Mouse (Mus musculus): Measurements from ENCODE around the gene Eogt. TPM values are rescaled to one million over a fixed set of nuclear protein-coding genes. Genes with fewer than 3 reads are reported as not detected.
A peak's percentile ranks its signal among the peaks of the same experiment; 100 is the strongest.

The Eogt gene
- polyA plus RNA-seq (2014; fragmentation: Nextera tagmentation; extraction: Ambion mirVana) = 4.6 and 5.4 TPM in 2 replicates

- Histone ChIP-seq H3K4me3 (ENCODE audit: low read depth, low read length) (peak within 1 kb of the TSS; percentile 59), H3K4me2 (ENCODE audit: low read length) (peak within 1 kb of the TSS; percentile 98), H3K27me3 (replicated peaks; ENCODE audit: control insufficient read depth, insufficient read depth, low read length) (no peaks in the 10 kb centered on the region), H3K9ac (ENCODE audit: low read length) (peak within 1 kb of the TSS; percentile 82), H3K9me3 (replicated peaks; ENCODE audit: control insufficient read depth, low read length) (no peaks in the 10 kb centered on the region), H3K27ac (ENCODE audit: low read depth, low read length) (peak within 1 kb of the TSS; percentile 58), H3K4me1 (ENCODE audit: control insufficient read depth, insufficient read depth, low read length) (peaks cover 15% of the 10 kb centered on the region; the same call in 1 of the 2 replicates), H3K36me3 (ENCODE audit: control insufficient read depth, insufficient read depth, low read length) (peaks cover 3% of the 10 kb centered on the region; the same call in 1 of the 2 replicates)
- peak; percentile 72 for ATAC-seq
- 1% methylated on average over 54 of the region's 56 CpGs for WGBS
- DNase-seq (ENCODE audit: low spot score) = peak; percentile 67
Measured at GRCm38 (mm10) chr6:97148383-97149251, at the start of gene Eogt. TSS of gene Eogt (minus strand) at chr6:97149182.

DNA sequence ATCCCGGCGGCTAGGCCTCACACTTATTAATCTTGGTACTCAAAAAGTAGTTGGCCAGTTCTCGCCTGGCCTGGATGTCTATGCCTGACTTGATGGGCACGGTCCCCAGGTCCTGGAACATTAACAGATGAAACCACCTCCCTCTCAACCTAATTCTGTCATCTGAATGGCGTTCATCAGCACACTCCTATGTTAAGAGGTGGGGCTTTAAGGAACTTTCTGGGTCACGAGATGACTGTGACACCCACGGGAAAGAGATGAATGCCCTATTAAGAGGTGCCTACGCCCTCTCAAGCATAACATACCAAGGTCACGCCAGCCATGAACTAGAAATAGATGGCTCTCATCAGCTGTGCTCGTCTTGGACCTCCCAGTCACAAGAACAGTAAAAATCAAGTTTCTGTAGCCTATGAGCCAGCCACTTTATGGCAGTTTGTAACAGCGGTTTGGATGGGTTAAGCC, 30.4 kb upstream of the Eogt start:
- Histone ChIP-seq H3K27me3 (replicated peaks; ENCODE audit: control insufficient read depth, insufficient read depth, low read length) (no peaks in the 10 kb centered on the region), H3K4me3 (ENCODE audit: low read depth, low read length) (peak overlapping the region; percentile 92), H3K4me2 (ENCODE audit: low read length) (peak overlapping the region; percentile 53), H3K4me1 (ENCODE audit: control insufficient read depth, insufficient read depth, low read length) (peaks cover 14% of the 10 kb centered on the region), H3K36me3 (ENCODE audit: control insufficient read depth, insufficient read depth, low read length) (peaks cover 21% of the 10 kb centered on the region), H3K9ac (ENCODE audit: low read length) (peak overlapping the region; percentile 96), H3K27ac (ENCODE audit: low read depth, low read length) (peak overlapping the region; percentile 87; the same call in 1 of the 2 replicates), H3K9me3 (replicated peaks; ENCODE audit: control insufficient read depth, low read length) (no peaks in the 10 kb centered on the region)
- 11% methylated on average over 11 of the region's 11 CpGs for WGBS
- peak; percentile 54; the same call in 1 of the 2 replicates for ATAC-seq
- no peak for DNase-seq (ENCODE audit: low spot score)

DNA sequence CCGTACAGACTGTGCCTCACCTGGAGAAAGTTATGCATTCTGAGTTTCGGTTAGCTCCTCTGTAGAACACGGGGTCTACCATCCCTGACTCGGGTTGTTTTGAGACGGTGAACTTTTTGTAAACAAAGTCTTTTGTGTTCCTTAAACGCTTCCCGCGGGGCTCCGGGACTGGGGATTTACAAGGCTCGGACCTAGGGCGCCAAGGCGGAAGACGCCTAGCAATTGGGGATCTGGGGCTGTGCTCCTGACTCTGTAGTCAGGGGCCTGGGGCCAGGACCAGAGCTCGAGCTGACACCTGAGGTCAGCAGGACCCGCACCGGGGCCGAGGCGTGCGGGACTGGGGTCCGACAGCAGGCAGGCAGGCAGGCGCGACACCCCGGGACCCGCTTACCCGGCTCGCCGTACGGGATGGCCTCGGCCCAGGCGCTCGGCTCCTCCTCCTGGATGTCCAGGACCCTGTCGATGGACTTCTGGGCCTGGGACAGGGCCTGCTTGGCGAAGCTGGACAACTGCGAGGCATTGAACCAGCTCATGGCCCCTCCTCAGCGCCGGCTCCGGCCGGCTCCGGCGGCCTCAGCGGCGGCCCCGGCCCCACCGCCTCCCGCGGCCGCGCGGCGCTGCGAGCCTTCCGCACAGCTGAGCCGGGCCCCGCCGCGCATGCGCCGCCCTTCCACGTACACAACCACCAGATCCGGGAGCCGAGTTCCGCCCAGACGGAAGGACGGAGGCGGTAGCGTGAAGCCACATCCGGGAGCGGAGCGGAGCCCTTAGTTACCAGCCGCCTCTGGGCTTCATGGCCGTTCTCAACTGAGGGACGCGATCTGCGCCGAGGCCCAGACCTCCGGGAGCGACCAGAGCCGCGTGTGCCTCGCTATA, 29.7 kb upstream of the Eogt start, which contains the start of gene Tmf1:
Gene Tmf1 (minus strand): TSS at position 632 of the 876 bp plus-strand sequence.
- peak within 1 kb of the TSS; percentile 53 for H3K4me2 ChIP-seq (ENCODE audit: low read length)
- H3K4me1 ChIP-seq (ENCODE audit: control insufficient read depth, insufficient read depth, low read length) = peaks cover 14% of the 10 kb centered on the region
- peaks cover 19% of the 10 kb centered on the region for H3K36me3 ChIP-seq (ENCODE audit: control insufficient read depth, insufficient read depth, low read length)
- H3K4me3 ChIP-seq (ENCODE audit: low read depth, low read length) = peak within 1 kb of the TSS; percentile 92
- peak within 1 kb of the TSS; percentile 96 for H3K9ac ChIP-seq (ENCODE audit: low read length)
- peak within 1 kb of the TSS; percentile 87 for H3K27ac ChIP-seq (ENCODE audit: low read depth, low read length)
- H3K9me3 ChIP-seq (replicated peaks; ENCODE audit: control insufficient read depth, low read length) = no peaks in the 10 kb centered on the region
- DNase-seq (ENCODE audit: low spot score) (peak; percentile 97), ATAC-seq (peak; percentile 98)
- WGBS = under 1% methylated on average over 69 of the region's 80 CpGs
- no peaks in the 10 kb centered on the region for H3K27me3 ChIP-seq (replicated peaks; ENCODE audit: control insufficient read depth, insufficient read depth, low read length)

- no peak overlapping the region for H3K27ac ChIP-seq (ENCODE audit: low read depth, low read length)
- 92% methylated on average over 11 of the region's 11 CpGs for WGBS
- H3K27me3 ChIP-seq (replicated peaks; ENCODE audit: control insufficient read depth, insufficient read depth, low read length) = no peaks in the 10 kb centered on the region
- no peaks in the 10 kb centered on the region for H3K9me3 ChIP-seq (replicated peaks; ENCODE audit: control insufficient read depth, low read length)
- peaks cover 33% of the 10 kb centered on the region for H3K36me3 ChIP-seq (ENCODE audit: control insufficient read depth, insufficient read depth, low read length)
- ATAC-seq = no peak
- H3K4me2 ChIP-seq (ENCODE audit: low read length) = no peak overlapping the region
- no peak overlapping the region for H3K4me3 ChIP-seq (ENCODE audit: low read depth, low read length)
- H3K9ac ChIP-seq (ENCODE audit: low read length) = no peak overlapping the region
- peaks cover 14% of the 10 kb centered on the region for H3K4me1 ChIP-seq (ENCODE audit: control insufficient read depth, insufficient read depth, low read length)
- no peak for DNase-seq (ENCODE audit: low spot score)
Measured at GRCm38 (mm10) chr6:97175716-97176115, 26.7 kb upstream of the Eogt start.

DNA sequence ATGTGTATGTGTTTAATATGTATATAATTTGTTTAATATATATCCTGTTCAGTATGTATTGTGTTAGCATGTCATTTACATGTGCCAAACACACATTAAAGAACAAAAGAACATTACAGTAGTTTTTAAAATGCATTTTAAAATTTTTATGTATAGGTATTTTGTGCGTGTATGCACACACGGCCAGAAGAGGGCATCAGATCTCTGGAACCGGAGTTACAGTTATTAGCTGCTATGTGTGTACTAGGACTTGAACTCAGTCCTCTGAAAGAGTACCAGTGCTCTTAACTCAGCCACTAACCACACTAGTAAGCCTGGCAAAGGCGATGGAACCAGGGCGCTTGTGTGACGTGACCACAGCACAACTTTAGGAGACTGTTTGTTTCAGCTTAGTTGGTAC, 1.2 kb upstream of the Eogt start:
- no peak overlapping the region for H3K4me3 ChIP-seq (ENCODE audit: low read depth, low read length)
- H3K27me3 ChIP-seq (replicated peaks; ENCODE audit: control insufficient read depth, insufficient read depth, low read length) = no peaks in the 10 kb centered on the region
- H3K9ac ChIP-seq (ENCODE audit: low read length) = no peak overlapping the region
- no peak for DNase-seq (ENCODE audit: low spot score)
- 77% methylated on average over 6 of the region's 6 CpGs for WGBS
- peaks cover 15% of the 10 kb centered on the region; the same call in 1 of the 2 replicates for H3K4me1 ChIP-seq (ENCODE audit: control insufficient read depth, insufficient read depth, low read length)
- no peaks in the 10 kb centered on the region for H3K9me3 ChIP-seq (replicated peaks; ENCODE audit: control insufficient read depth, low read length)
- ATAC-seq = no peak
- peaks cover 5% of the 10 kb centered on the region; the same call in 1 of the 2 replicates for H3K36me3 ChIP-seq (ENCODE audit: control insufficient read depth, insufficient read depth, low read length)
- no peak overlapping the region for H3K4me2 ChIP-seq (ENCODE audit: low read length)
- H3K27ac ChIP-seq (ENCODE audit: low read depth, low read length) = no peak overlapping the region

- Histone ChIP-seq H3K27ac (ENCODE audit: low read depth, low read length) (no peak overlapping the region), H3K9ac (ENCODE audit: low read length) (no peak overlapping the region), H3K27me3 (replicated peaks; ENCODE audit: control insufficient read depth, insufficient read depth, low read length) (no peaks in the 10 kb centered on the region), H3K4me2 (ENCODE audit: low read length) (no peak overlapping the region), H3K4me1 (ENCODE audit: control insufficient read depth, insufficient read depth, low read length) (peaks cover 15% of the 10 kb centered on the region; the same call in 1 of the 2 replicates), H3K4me3 (ENCODE audit: low read depth, low read length) (no peak overlapping the region), H3K36me3 (ENCODE audit: control insufficient read depth, insufficient read depth, low read length) (peaks cover 5% of the 10 kb centered on the region; the same call in 1 of the 2 replicates), H3K9me3 (replicated peaks; ENCODE audit: control insufficient read depth, low read length) (no peaks in the 10 kb centered on the region)
- ATAC-seq (no peak), DNase-seq (ENCODE audit: low spot score) (no peak)
- 85% methylated on average over 2 of the region's 2 CpGs for WGBS
Measured at GRCm38 (mm10) chr6:97149721-97150120, 739 bp upstream of the Eogt start.

DNA sequence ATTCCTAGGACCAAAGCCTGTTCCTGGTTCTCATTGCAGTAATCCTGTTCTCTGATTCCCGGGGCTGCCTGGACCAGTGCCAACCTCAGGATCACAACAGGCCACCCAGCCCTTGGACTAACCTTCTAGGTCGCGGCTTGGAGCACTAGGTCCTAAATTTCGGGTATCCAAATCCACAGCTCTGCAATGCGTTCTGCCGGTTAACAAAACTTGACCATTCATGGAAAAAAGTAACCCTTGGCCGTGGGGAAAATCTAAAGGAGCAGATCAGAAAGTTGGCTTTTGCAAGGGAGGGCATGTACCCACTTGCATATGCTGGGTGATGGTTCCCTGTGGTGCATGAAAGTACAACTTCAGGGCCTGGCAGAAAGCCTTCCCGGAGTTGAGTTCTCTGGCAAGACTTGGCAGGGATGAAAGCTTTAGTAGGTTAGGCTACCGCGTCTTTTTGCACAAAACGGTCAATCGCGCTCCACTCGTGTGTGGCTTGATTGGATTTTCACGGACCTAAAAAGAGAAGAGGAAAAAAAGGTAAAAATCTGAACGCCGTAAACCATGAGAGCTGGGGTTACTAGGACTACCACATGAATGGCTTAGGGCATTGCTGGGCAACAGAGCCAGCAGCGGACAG, 1.1 kb downstream of the Eogt start:
- peak; percentile 56 for ATAC-seq
- peaks cover 15% of the 10 kb centered on the region; the same call in 1 of the 2 replicates for H3K4me1 ChIP-seq (ENCODE audit: control insufficient read depth, insufficient read depth, low read length)
- WGBS = 20% methylated on average over 18 of the region's 18 CpGs
- no peaks in the 10 kb centered on the region for H3K36me3 ChIP-seq (ENCODE audit: control insufficient read depth, insufficient read depth, low read length)
- DNase-seq (ENCODE audit: low spot score) = peak; percentile 61
- no peaks in the 10 kb centered on the region for H3K27me3 ChIP-seq (replicated peaks; ENCODE audit: control insufficient read depth, insufficient read depth, low read length)
- no peaks in the 10 kb centered on the region for H3K9me3 ChIP-seq (replicated peaks; ENCODE audit: control insufficient read depth, low read length)
- H3K9ac ChIP-seq (ENCODE audit: low read length) = peak overlapping the region; percentile 82
- peak overlapping the region; percentile 98 for H3K4me2 ChIP-seq (ENCODE audit: low read length)
- peak overlapping the region; percentile 58 for H3K27ac ChIP-seq (ENCODE audit: low read depth, low read length)
- peak overlapping the region; percentile 59 for H3K4me3 ChIP-seq (ENCODE audit: low read depth, low read length)

- Histone ChIP-seq H3K9me3 (replicated peaks; ENCODE audit: control insufficient read depth, low read length) (no peaks in the 10 kb centered on the region), H3K27ac (ENCODE audit: low read depth, low read length) (no peak overlapping the region), H3K4me3 (ENCODE audit: low read depth, low read length) (no peak overlapping the region), H3K9ac (ENCODE audit: low read length) (no peak overlapping the region), H3K27me3 (replicated peaks; ENCODE audit: control insufficient read depth, insufficient read depth, low read length) (no peaks in the 10 kb centered on the region), H3K36me3 (ENCODE audit: control insufficient read depth, insufficient read depth, low read length) (no peaks in the 10 kb centered on the region), H3K4me1 (ENCODE audit: control insufficient read depth, insufficient read depth, low read length) (peaks cover 15% of the 10 kb centered on the region; the same call in 1 of the 2 replicates), H3K4me2 (ENCODE audit: low read length) (no peak overlapping the region)
- no peak for DNase-seq (ENCODE audit: low spot score)
- 87% methylated on average over 7 of the region's 7 CpGs for WGBS
- ATAC-seq = no peak
Measured at GRCm38 (mm10) chr6:97145156-97145555, 3.8 kb downstream of the Eogt start.
